Mouse (Mus musculus): ENCODE measurements around the gene Iqcg. TPM values are rescaled to one million over a fixed set of nuclear protein-coding genes. Genes with fewer than 3 reads are reported as not detected.

Gene Iqcg
- total RNA-seq, 2 experiments from 2014 or later = 3.9 TPM

GRCm38 (mm10) chr16:33005216-33005615 is 50.8 kb downstream of the Iqcg start:
- intact Hi-C loops (cut with DNase I) = no loop called here
- DNase-seq = no peak

- intact Hi-C loops (cut with DNase I) = no loop called here
- no peak for DNase-seq
Observed at GRCm38 (mm10) chr16:32992158-32992557, 63.9 kb downstream of the Iqcg start.

- intact Hi-C loops (cut with DNase I) = no loop called here
- DNase-seq = no peak
Observed at GRCm38 (mm10) chr16:32984631-32985030, 71.4 kb downstream of the Iqcg start.

- no peak for DNase-seq
- intact Hi-C loops (cut with DNase I) = no loop called here
Observed at GRCm38 (mm10) chr16:32981405-32981804, 74.6 kb downstream of the Iqcg start.

- intact Hi-C loops (cut with DNase I) = no loop called here
Observed at GRCm38 (mm10) chr16:32980227-32980626, 75.8 kb downstream of the Iqcg start.

GRCm38 (mm10) chr16:32973047-32973446 is 83.0 kb downstream of the Iqcg start:
- no peak for DNase-seq
- intact Hi-C loops (cut with DNase I) = no loop called here

More at GRCm38 (mm10) chr16:32980227-32980626, 75.8 kb downstream of the Iqcg start:
- DNase-seq = no peak

GRCm38 (mm10) chr16:32972535-32972934 is 83.5 kb downstream of the Iqcg start:
- intact Hi-C loops (cut with DNase I) = no loop called here
- no peak for DNase-seq

Small RNA genes lying within 50 kb of the gene (microRNA-seq; reads per million reads assigned to microRNA genes)
- 0 reads per million in 2 experiments for gene Gm22231
- 0.74 to 2.1 reads per million in 2 experiments for gene Mir1947

Other genes with a start within 250 kb of the Iqcg start
- not detected for gene Smbd1, start 245.7 kb downstream of the Iqcg start, total RNA-seq (2021)
- 10 to 100 TPM; 86.0 to 88.7 TPM for gene Fyttd1, start 178.7 kb downstream of the Iqcg start, total RNA-seq (2021)
- gene Rubcn, start 178.5 kb downstream of the Iqcg start, total RNA-seq (2021) = 10 to 100 TPM; 23.9 to 25.4 TPM
- 10 to 100 TPM; 13.2 to 14.6 TPM for gene Lrch3, start 142.1 kb downstream of the Iqcg start, total RNA-seq (2021)
- 100 to 1,000 TPM; 193 to 237 TPM for gene Rpl35a, start 235 bp upstream of the Iqcg start, total RNA-seq (2021)
- 1 to 10 TPM; 1.2 to 1.5 TPM for gene Lmln, start 6.3 kb upstream of the Iqcg start, total RNA-seq (2021)
- 10 to 100 TPM; 13.9 to 15.2 TPM for gene Osbpl11, start 128.9 kb upstream of the Iqcg start, total RNA-seq (2021)
- gene Snx4, start 195.2 kb upstream of the Iqcg start, total RNA-seq (2021) = 10 to 100 TPM; 13.0 to 13.4 TPM